Comparison of ENCODE assay signal across 8 mouse cellular contexts in the genomic region with DNA sequence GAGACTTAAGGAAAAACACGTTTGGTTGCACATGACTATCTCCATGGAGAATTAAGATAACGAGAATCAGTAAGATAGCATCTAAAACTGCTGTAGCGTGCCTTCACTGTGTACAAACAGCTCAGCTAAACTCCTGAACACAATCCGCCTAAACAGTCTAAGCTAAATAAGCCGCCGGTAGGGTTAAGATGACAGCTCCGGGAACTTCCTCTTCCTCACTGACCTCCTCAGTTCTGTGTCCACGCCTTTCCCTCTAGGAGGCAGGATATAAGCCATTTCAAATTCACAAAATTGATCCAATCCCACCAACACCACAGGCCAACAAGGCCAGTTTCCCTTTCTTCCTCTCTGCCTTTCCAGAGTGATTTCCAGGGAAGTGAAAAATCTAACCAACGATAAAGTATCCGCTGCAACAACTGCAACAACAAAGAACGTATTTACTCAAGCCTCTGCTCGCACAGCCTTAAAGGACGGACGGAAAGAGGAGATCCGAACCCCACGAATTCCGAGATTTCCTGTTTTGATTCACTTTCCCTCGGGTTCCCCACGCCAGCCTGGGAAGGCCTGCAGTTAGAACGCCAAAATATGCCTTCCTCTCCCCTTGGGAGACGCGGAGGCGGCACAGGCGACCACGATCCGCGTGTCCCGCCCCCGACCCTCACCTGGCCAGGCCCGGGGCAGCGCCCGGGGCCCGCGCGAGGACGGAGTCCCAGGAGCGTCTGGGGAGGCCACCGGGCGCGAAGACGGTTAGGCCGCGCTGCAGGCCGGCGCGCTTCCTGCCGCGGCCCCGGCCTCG. TPM values are rescaled to one million over a fixed set of nuclear protein-coding genes. Genes with fewer than 3 reads are reported as not detected.
DNase-seq lines count a peak whose midpoint lies in the region; ATAC-seq and TF ChIP-seq lines count a peak whose summit lies in the region.

No protein-coding gene starts in this region.

- under 1% methylated on average over 48 of the region's 50 CpGs for WGBS in heart, embryonic 10.5 days
- WGBS in kidney, embryonic 15.5 days, result 0% methylated on average over 50 of the region's 50 CpGs
- under 1% methylated on average over 49 of the region's 50 CpGs for WGBS in liver, embryonic 16.5 days (ENCODE audit: insufficient replicate concordance)
- WGBS in neural tube, embryonic 11.5 days, result under 1% methylated on average over 50 of the region's 50 CpGs
- under 1% methylated on average over 50 of the region's 50 CpGs for whole genome bisulfite sequencing in thymus, adult 2 months

- H3K27me3 ChIP-seq in heart, embryonic 10.5 days (ENCODE audit: insufficient read depth, poor library complexity, severe bottlenecking), result no peaks in the 10 kb centered on the region
- no peaks in the 10 kb centered on the region for H3K27me3 ChIP-seq in kidney, embryonic 15.5 days
- H3K27me3 ChIP-seq in liver, embryonic 16.5 days (ENCODE audit: control insufficient read depth, insufficient read depth, low read depth, low read length), result no peaks in the 10 kb centered on the region
- no peaks in the 10 kb centered on the region for H3K27me3 ChIP-seq in neural tube, embryonic 11.5 days (ENCODE audit: control insufficient read depth, insufficient read depth, low read length)
- H3K27me3 ChIP-seq in thymus, adult 2 months (ENCODE audit: control insufficient read depth, insufficient read depth, low read length), result no peaks in the 10 kb centered on the region

- peak; percentile 48 for DNase-seq in urinary bladder, postnatal 14 days (ENCODE audit: low spot score)
- no peak for DNase-seq in urinary bladder, adult 2 months (ENCODE audit: low spot score)
- peak; percentile 5 to 30 for DNase-seq in cerebellum, postnatal 36 days
- no peak for DNase-seq in heart, embryonic 10.5 days (ENCODE audit: low spot score)
- DNase-seq in neural tube, embryonic 11.5 days (ENCODE audit: low spot score), result peak; percentile 32
- DNase-seq in thymus, adult 2 months, result peak; percentile 42

- peak overlapping the region; percentile 74 for H3K4me2 ChIP-seq in kidney, embryonic 15.5 days
- peak overlapping the region; percentile 98 for H3K4me2 ChIP-seq in liver, embryonic 16.5 days (ENCODE audit: low read depth, low read length)
- peak overlapping the region; percentile 78 for H3K4me2 ChIP-seq in neural tube, embryonic 11.5 days (ENCODE audit: low read depth)

- peak overlapping the region; percentile 99 for H3K4me3 ChIP-seq in heart, embryonic 10.5 days
- peak overlapping the region; percentile 99 for H3K4me3 ChIP-seq in kidney, embryonic 15.5 days (replicated peaks)
- peak overlapping the region; percentile 94 for H3K4me3 ChIP-seq in liver, embryonic 16.5 days (ENCODE audit: low read depth, low read length)
- peak overlapping the region; percentile 98 for H3K4me3 ChIP-seq in neural tube, embryonic 11.5 days (ENCODE audit: low read depth, low read length)
- peak overlapping the region; percentile 77 for H3K4me3 ChIP-seq in thymus, adult 2 months (ENCODE audit: control insufficient read depth, insufficient read depth, low read length)

- TF ChIP-seq POLR2A in thymus, adult 2 months (IDR thresholded peaks at IDR 0.05; ENCODE audit: control insufficient read depth, extremely low read depth, insufficient read depth, low read length, poor library complexity), result no peak

- H3K9me3 ChIP-seq in heart, embryonic 10.5 days, result no peaks in the 10 kb centered on the region
- H3K9me3 ChIP-seq in kidney, embryonic 15.5 days (replicated peaks), result no peaks in the 10 kb centered on the region
- H3K9me3 ChIP-seq in liver, embryonic 16.5 days (replicated peaks; ENCODE audit: control insufficient read depth, low read length), result no peaks in the 10 kb centered on the region
- H3K9me3 ChIP-seq in neural tube, embryonic 11.5 days (ENCODE audit: control insufficient read depth, low read length), result no peaks in the 10 kb centered on the region

- H3K4me1 ChIP-seq in heart, embryonic 10.5 days, result peaks cover 9% of the 10 kb centered on the region; the same call in 1 of the 2 replicates
- peaks cover 25% of the 10 kb centered on the region for H3K4me1 ChIP-seq in kidney, embryonic 15.5 days
- H3K4me1 ChIP-seq in liver, embryonic 16.5 days (ENCODE audit: control insufficient read depth, low read depth, low read length), result peaks cover 11% of the 10 kb centered on the region
- H3K4me1 ChIP-seq in neural tube, embryonic 11.5 days (ENCODE audit: control insufficient read depth, insufficient read depth, low read length), result peaks cover 8% of the 10 kb centered on the region
- peaks cover 3% of the 10 kb centered on the region; the same call in 1 of the 2 replicates for H3K4me1 ChIP-seq in thymus, adult 2 months (replicated peaks; ENCODE audit: control insufficient read depth, insufficient read depth, low read length)

- TF ChIP-seq CTCF in thymus, adult 2 months (IDR thresholded peaks at IDR 0.05; ENCODE audit: borderline replicate concordance, control insufficient read depth, extremely low read depth, insufficient read depth, low read length, poor library complexity), result no peak

- ATAC-seq in kidney, embryonic 15.5 days (replicated peaks; ENCODE audit: low FRiP score), result peak; percentile 7; the same call in 1 of the 2 replicates
- no peak for ATAC-seq in liver, embryonic 16.5 days (ENCODE audit: low read depth)
- 0 out of 2 replicates have a peak, but pooled peaks have one; percentile 8 for ATAC-seq in neural tube, embryonic 11.5 days (ENCODE audit: insufficient read depth, low FRiP score, low TSS enrichment)

- H3K36me3 ChIP-seq in heart, embryonic 10.5 days, result no peaks in the 10 kb centered on the region
- no peaks in the 10 kb centered on the region for H3K36me3 ChIP-seq in kidney, embryonic 15.5 days
- H3K36me3 ChIP-seq in liver, embryonic 16.5 days (ENCODE audit: control insufficient read depth, insufficient read depth), result no peaks in the 10 kb centered on the region
- no peaks in the 10 kb centered on the region for H3K36me3 ChIP-seq in neural tube, embryonic 11.5 days (ENCODE audit: control insufficient read depth, insufficient read depth, low read length)
- H3K36me3 ChIP-seq in thymus, adult 2 months (ENCODE audit: control insufficient read depth, insufficient read depth, low read length), result no peaks in the 10 kb centered on the region

- peak overlapping the region; percentile 99 for H3K9ac ChIP-seq in kidney, embryonic 15.5 days
- peak overlapping the region; percentile 94 for H3K9ac ChIP-seq in liver, embryonic 16.5 days (ENCODE audit: low read depth, low read length)
- peak overlapping the region; percentile 96 for H3K9ac ChIP-seq in neural tube, embryonic 11.5 days (ENCODE audit: low read length)

- H3K27ac ChIP-seq in heart, embryonic 10.5 days, result peak overlapping the region; percentile 99
- H3K27ac ChIP-seq in kidney, embryonic 15.5 days, result peak overlapping the region; percentile 99
- H3K27ac ChIP-seq in liver, embryonic 16.5 days (ENCODE audit: low read length), result peak overlapping the region; percentile 97
- H3K27ac ChIP-seq in neural tube, embryonic 11.5 days (ENCODE audit: low read depth, low read length), result peak overlapping the region; percentile 97
- peak overlapping the region; percentile 67 for H3K27ac ChIP-seq in thymus, adult 2 months (ENCODE audit: control insufficient read depth, insufficient read depth, low read length)

RNA-seq across cellular contexts. Expression of a gene that starts 3.3 kb away (rescaled TPM):
- polyA plus RNA-seq in urinary bladder, adult 2 months (2012; rRNA removed), result 11.3 and 13.7 TPM in 2 replicates
- polyA plus RNA-seq in heart, embryonic 10.5 days (2016; fragmentation: Nextera tagmentation; extraction: Ambion mirVana), result 11.1 and 12.4 TPM in 2 replicates
- 21.4 and 27.6 TPM in 2 replicates for polyA plus RNA-seq in kidney, embryonic 15.5 days (2015; fragmentation: Nextera tagmentation; extraction: Ambion mirVana)
- 4.6 and 4.9 TPM in 2 replicates for polyA plus RNA-seq in liver, embryonic 16.5 days (2015; fragmentation: Nextera tagmentation; extraction: Ambion mirVana)
- polyA plus RNA-seq in neural tube, embryonic 11.5 days (2014; fragmentation: Nextera tagmentation; extraction: Ambion mirVana), result 9.2 and 12.0 TPM in 2 replicates
- polyA plus RNA-seq in thymus, adult 2 months (2012; rRNA removed), result 23.0 and 27.3 TPM in 2 replicates

RNA-seq across cellular contexts. Expression of a gene that starts 48.6 kb away (rescaled TPM):
- 10.4 and 11.5 TPM in 2 replicates for polyA plus RNA-seq in urinary bladder, adult 2 months (2012; rRNA removed)
- polyA plus RNA-seq in heart, embryonic 10.5 days (2016; fragmentation: Nextera tagmentation; extraction: Ambion mirVana), result 23.2 and 23.9 TPM in 2 replicates
- 24.0 and 26.2 TPM in 2 replicates for polyA plus RNA-seq in kidney, embryonic 15.5 days (2015; fragmentation: Nextera tagmentation; extraction: Ambion mirVana)
- polyA plus RNA-seq in liver, embryonic 16.5 days (2015; fragmentation: Nextera tagmentation; extraction: Ambion mirVana), result 14.0 and 14.8 TPM in 2 replicates
- 22.3 and 23.2 TPM in 2 replicates for polyA plus RNA-seq in neural tube, embryonic 11.5 days (2014; fragmentation: Nextera tagmentation; extraction: Ambion mirVana)
- 2.7 TPM in 2 replicates for polyA plus RNA-seq in thymus, adult 2 months (2012; rRNA removed)

Comparison
In these comparisons a context has a peak if more than half of its experiments do, and no peak if none do; other contexts are left out.
1. DNase-seq: peak in urinary bladder, postnatal 14 days (single experiment), cerebellum, postnatal 36 days (2 of 2), neural tube, embryonic 11.5 days (single experiment) and thymus, adult 2 months (single experiment); none in urinary bladder, adult 2 months (single experiment) and heart, embryonic 10.5 days (single experiment).
2. Peak in every context shown above with its lines, with median percentiles within 50 percentile points of each other: H3K27ac ChIP-seq, H3K4me3 ChIP-seq, H3K4me2 ChIP-seq and H3K9ac ChIP-seq.